Mouse (Mus musculus) left cerebral cortex, postnatal 36 days (tissue): ENCODE data around the gene Plppr4. TPM values are rescaled to one million over a fixed set of nuclear protein-coding genes. Genes with fewer than 3 reads are reported as not detected.

ENCODE experiments used
- DNase-seq, 2 experiments: peaks; one replicate each; pipeline ENCODE4 v3.0.0; 2021 to 2022; ENCODE audit warnings: low spot score in 2 of 2, mixed read lengths in 1 of 2
- intact Hi-C: fragments of 180-260 bp; cut with DNase I; formaldehyde crosslinking; loops from one replicate; pipeline ENCODE4 v1.15.1; 2025
- total RNA-seq, 2 experiments: library from RNA; stranded (reverse); gene quantifications; 2 replicates each; pipeline ENCODE4 v1.2.3; 2021

Plppr4 gene
- total RNA-seq, result 100 to 1,000 TPM; 204 to 210 TPM

- intact Hi-C loops, result loop anchor here (1.0 kb wide), 1 partner anchor 207 kb away; no protein-coding TSS in a partner anchor
- DNase-seq, result no peak
These were observed at the start of gene Plppr4 for GRCm38 (mm10) chr3:117360528-117360927. TSS of gene Plppr4 (minus strand) at chr3:117360876.

GRCm38 (mm10) chr3:117405821-117406220, 45.1 kb upstream of the Plppr4 start:
- intact Hi-C loops, result no loop called here
- DNase-seq, result no peak

- intact Hi-C loops, result no loop called here
- no peak for DNase-seq
These were observed 43.1 kb upstream of the Plppr4 start for GRCm38 (mm10) chr3:117403740-117404139.

- intact Hi-C loops, result no loop called here
- DNase-seq, result no peak
These were observed 5.4 kb upstream of the Plppr4 start for GRCm38 (mm10) chr3:117366041-117366440.

- peak; percentile 76 to 83 for DNase-seq
- intact Hi-C loops, result loop anchor here (1.0 to 10.0 kb wide), 2 partner anchors 207 to 215 kb away; partner anchors contain the start of gene Plppr5
These were observed 772 bp downstream of the Plppr4 start for GRCm38 (mm10) chr3:117359686-117360521.

GRCm38 (mm10) chr3:117358981-117359628, 1.6 kb downstream of the Plppr4 start:
- intact Hi-C loops, result loop anchor here (10.0 kb wide), 1 partner anchor 216 kb away; the partner anchor contains the start of gene Plppr5
- peak; percentile 14 to 21 for DNase-seq

GRCm38 (mm10) chr3:117357367-117357766, 3.3 kb downstream of the Plppr4 start:
- peak in 1 of 2 experiments; percentile 9 for DNase-seq
- intact Hi-C loops, result loop anchor here (2.0 to 10.0 kb wide), 2 partner anchors 27 to 217 kb away; partner anchors contain the start of gene Plppr5

- no peak for DNase-seq
- intact Hi-C loops, result loop anchor here (10.0 kb wide), 1 partner anchor 221 kb away; the partner anchor contains the start of gene Plppr5
These were observed 6.7 kb downstream of the Plppr4 start for GRCm38 (mm10) chr3:117353940-117354339.

GRCm38 (mm10) chr3:117346351-117346750, 14.3 kb downstream of the Plppr4 start:
- intact Hi-C loops, result no loop called here
- DNase-seq, result no peak

- intact Hi-C loops, result loop anchor here (2.0 kb wide), 1 partner anchor 25 kb away; no protein-coding TSS in a partner anchor
These were observed 29.2 kb downstream of the Plppr4 start for GRCm38 (mm10) chr3:117331502-117331901.

GRCm38 (mm10) chr3:117329485-117329884, 31.2 kb downstream of the Plppr4 start:
- intact Hi-C loops, result no loop called here
- DNase-seq, result no peak

More at GRCm38 (mm10) chr3:117331502-117331901, 29.2 kb downstream of the Plppr4 start:
- DNase-seq, result no peak

- intact Hi-C loops, result no loop called here
- no peak for DNase-seq
These were observed 34.1 kb downstream of the Plppr4 start for GRCm38 (mm10) chr3:117326551-117326950.

GRCm38 (mm10) chr3:117319671-117320070, 41.0 kb downstream of the Plppr4 start:
- intact Hi-C loops, result no loop called here
- DNase-seq, result no peak

- DNase-seq, result no peak
- intact Hi-C loops, result no loop called here
These were observed 47.3 kb downstream of the Plppr4 start for GRCm38 (mm10) chr3:117313339-117313738.

GRCm38 (mm10) chr3:117312097-117312496, 48.6 kb downstream of the Plppr4 start:
- DNase-seq, result no peak
- intact Hi-C loops, result no loop called here

GRCm38 (mm10) chr3:117310801-117311368, 49.8 kb downstream of the Plppr4 start:
- no peak for DNase-seq
- intact Hi-C loops, result no loop called here

- intact Hi-C loops, result no loop called here
- no peak for DNase-seq
These were observed 51.1 kb downstream of the Plppr4 start for GRCm38 (mm10) chr3:117309580-117309910.

- DNase-seq, result no peak
- intact Hi-C loops, result no loop called here
These were observed 51.6 kb downstream of the Plppr4 start for GRCm38 (mm10) chr3:117308895-117309579.

GRCm38 (mm10) chr3:117307555-117307954, 53.1 kb downstream of the Plppr4 start:
- no peak for DNase-seq

GRCm38 (mm10) chr3:117304037-117304436, 56.6 kb downstream of the Plppr4 start:
- DNase-seq, result no peak
- intact Hi-C loops, result no loop called here

More at GRCm38 (mm10) chr3:117307555-117307954, 53.1 kb downstream of the Plppr4 start:
- intact Hi-C loops, result no loop called here
